Mouse (Mus musculus): Measurements from ENCODE around the gene Mob3b. TPM values are rescaled to one million over a fixed set of nuclear protein-coding genes. Genes with fewer than 3 reads are reported as not detected.
"Not testable (repeated sequence)": the region's sequence is repeated elsewhere in the genome, so short reads cannot be mapped to it uniquely, and the experiment has no call there.

Gene Mob3b
- total RNA-seq, 2 experiments from 2014 or later: 5.0 to 5.4 TPM

GRCm38 (mm10) chr4:34963999-34964398 lies 193.3 kb downstream of the Mob3b start:
- DNase-seq: no peak

- no peak for DNase-seq
Observed at GRCm38 (mm10) chr4:34960781-34961560, 196.3 kb downstream of the Mob3b start.

GRCm38 (mm10) chr4:34959477-34959876 lies 197.8 kb downstream of the Mob3b start:
- no peak for DNase-seq

GRCm38 (mm10) chr4:34958155-34959028 lies 198.9 kb downstream of the Mob3b start:
- DNase-seq: no peak

- DNase-seq: no peak
Observed at GRCm38 (mm10) chr4:34953716-34954115, 203.6 kb downstream of the Mob3b start.

- no peak for DNase-seq
Observed at GRCm38 (mm10) chr4:34947181-34947580, 210.1 kb downstream of the Mob3b start.

- no peak for DNase-seq
Observed at GRCm38 (mm10) chr4:34941046-34941445, 216.2 kb downstream of the Mob3b start.

GRCm38 (mm10) chr4:34928386-34928785 lies 228.9 kb downstream of the Mob3b start:
- not testable (repeated sequence) for DNase-seq

GRCm38 (mm10) chr4:34922177-34922870 lies 235.0 kb downstream of the Mob3b start:
- DNase-seq: peak in 1 of 2 experiments; percentile 17

GRCm38 (mm10) chr4:34917400-34917799 lies 239.9 kb downstream of the Mob3b start:
- no peak for DNase-seq

GRCm38 (mm10) chr4:34912171-34912570 lies 245.1 kb downstream of the Mob3b start:
- no peak for DNase-seq

GRCm38 (mm10) chr4:34911401-34911800 lies 245.9 kb downstream of the Mob3b start:
- DNase-seq: no peak

- DNase-seq: no peak
Observed at GRCm38 (mm10) chr4:34908127-34908526, 249.2 kb downstream of the Mob3b start.

- DNase-seq: no peak
Observed at GRCm38 (mm10) chr4:34907026-34907425, 250.3 kb downstream of the Mob3b start.

GRCm38 (mm10) chr4:34906151-34906550 lies 251.1 kb downstream of the Mob3b start:
- no peak for DNase-seq

GRCm38 (mm10) chr4:34905396-34905795 lies 251.9 kb downstream of the Mob3b start:
- no peak for DNase-seq

- DNase-seq: not testable (repeated sequence)
Observed at GRCm38 (mm10) chr4:34901582-34901981, 255.7 kb downstream of the Mob3b start.

GRCm38 (mm10) chr4:34901166-34901565 lies 256.1 kb downstream of the Mob3b start:
- no peak for DNase-seq

- peak; percentile 18 to 25 for DNase-seq
Observed at GRCm38 (mm10) chr4:34900155-34900554, 257.1 kb downstream of the Mob3b start.

GRCm38 (mm10) chr4:34899322-34899721 lies 258.0 kb downstream of the Mob3b start:
- DNase-seq: no peak

All from layer of hippocampus, postnatal 36 days (tissue).